ENCODE assay signal across 8 mouse cellular contexts in genomic region chr15:79689662-79690425, GRCm38 (mm10). TPM values are rescaled to one million over a fixed set of nuclear protein-coding genes. Genes with fewer than 3 reads are reported as not detected.
DNase-seq lines count a peak whose midpoint lies in the region; ATAC-seq lines count a peak whose summit lies in the region.

No protein-coding gene starts in this region.

- intact Hi-C loops in heart, postnatal 36 days (cut with DNase I): loop anchor here (5.0 kb wide), 1 partner anchor 202 kb away; the partner anchor contains the start of gene Apobec3

- H3K4me3 ChIP-seq in heart, embryonic 12.5 days: peak overlapping the region; percentile 95
- peak overlapping the region; percentile 87 for H3K4me3 ChIP-seq in forebrain, embryonic 15.5 days
- H3K4me3 ChIP-seq in liver, embryonic 16.5 days (ENCODE audit: low read depth, low read length): peak overlapping the region; percentile 86

- DNase-seq in heart, postnatal 36 days: no peak
- DNase-seq in left cerebral cortex, adult 18-20 months (ENCODE audit: low spot score in 2 of 2): no peak
- no peak for DNase-seq in gastrocnemius, postnatal 25 days
- no peak for DNase-seq in retina, embryonic 14.5 days (ENCODE audit: low spot score)

- no peaks in the 10 kb centered on the region for H3K9me3 ChIP-seq in heart, embryonic 12.5 days (replicated peaks)
- no peaks in the 10 kb centered on the region for H3K9me3 ChIP-seq in forebrain, embryonic 15.5 days
- no peaks in the 10 kb centered on the region for H3K9me3 ChIP-seq in liver, embryonic 16.5 days (replicated peaks; ENCODE audit: control insufficient read depth, low read length)

- H3K36me3 ChIP-seq in heart, embryonic 12.5 days: peaks cover 8% of the 10 kb centered on the region
- 0 out of 2 replicates have a peak, but pooled peaks cover 1% of the 10 kb centered on the region for H3K36me3 ChIP-seq in forebrain, embryonic 15.5 days
- H3K36me3 ChIP-seq in liver, embryonic 16.5 days (ENCODE audit: control insufficient read depth, insufficient read depth): no peaks in the 10 kb centered on the region

- peaks cover 49% of the 10 kb centered on the region for H3K4me1 ChIP-seq in heart, embryonic 12.5 days (replicated peaks)
- H3K4me1 ChIP-seq in forebrain, embryonic 15.5 days: peaks cover 57% of the 10 kb centered on the region
- H3K4me1 ChIP-seq in liver, embryonic 16.5 days (ENCODE audit: control insufficient read depth, low read depth, low read length): peaks cover 65% of the 10 kb centered on the region

- no peak for ATAC-seq in heart, embryonic 12.5 days (ENCODE audit: insufficient number of reproducible peaks, low FRiP score)
- ATAC-seq in CD4-positive, CD25-positive, alpha-beta regulatory T cell, adult 4 months: peak; percentile 4
- no peak for ATAC-seq in forebrain, embryonic 15.5 days (replicated peaks)
- ATAC-seq in liver, embryonic 16.5 days (ENCODE audit: low read depth): no peak

- peak overlapping the region; percentile 99 for H3K4me2 ChIP-seq in heart, embryonic 12.5 days
- peak overlapping the region; percentile 61 for H3K4me2 ChIP-seq in forebrain, embryonic 15.5 days (replicated peaks)
- H3K4me2 ChIP-seq in liver, embryonic 16.5 days (ENCODE audit: low read depth, low read length): peak overlapping the region; percentile 95

- no peak overlapping the region for H3K27ac ChIP-seq in heart, embryonic 12.5 days (ENCODE audit: poor library complexity, severe bottlenecking)
- peak overlapping the region; percentile 66 for H3K27ac ChIP-seq in forebrain, embryonic 15.5 days (replicated peaks)
- H3K27ac ChIP-seq in liver, embryonic 16.5 days (ENCODE audit: low read length): peak overlapping the region; percentile 93

- 16% methylated on average over 24 of the region's 24 CpGs for WGBS in heart, embryonic 12.5 days
- WGBS in forebrain, embryonic 15.5 days: 15% methylated on average over 24 of the region's 24 CpGs
- 12% methylated on average over 24 of the region's 24 CpGs for WGBS in liver, embryonic 16.5 days (ENCODE audit: insufficient replicate concordance)

- peak overlapping the region; percentile 55 for H3K9ac ChIP-seq in heart, embryonic 12.5 days
- 0 out of 2 replicates have a peak overlapping the region, but pooled peaks have one; percentile 18 for H3K9ac ChIP-seq in forebrain, embryonic 15.5 days (replicated peaks)
- peak overlapping the region; percentile 70 for H3K9ac ChIP-seq in liver, embryonic 16.5 days (ENCODE audit: low read depth, low read length)

- no peaks in the 10 kb centered on the region for H3K27me3 ChIP-seq in heart, embryonic 12.5 days (replicated peaks)
- H3K27me3 ChIP-seq in forebrain, embryonic 15.5 days: no peaks in the 10 kb centered on the region
- H3K27me3 ChIP-seq in liver, embryonic 16.5 days (ENCODE audit: control insufficient read depth, insufficient read depth, low read depth, low read length): no peaks in the 10 kb centered on the region

RNA-seq across cellular contexts. Expression of gene Gtpbp1, which starts 0.8 kb away (rescaled TPM):
- 32.8 and 33.6 TPM in 2 replicates for polyA plus RNA-seq in heart, embryonic 12.5 days (2016; fragmentation: Nextera tagmentation; extraction: Ambion mirVana)
- total RNA-seq in heart, postnatal 36 days (2021): 10 to 100 TPM; 27.2 to 28.4 TPM
- polyA plus RNA-seq in CD4-positive, CD25-positive, alpha-beta regulatory T cell, adult 4 months (2017; shearing (Covaris generic)): 10 to 100 TPM; 21.0 to 21.6 TPM
- polyA plus RNA-seq in forebrain, embryonic 15.5 days (2015; fragmentation: Nextera tagmentation; extraction: Ambion mirVana): 53.9 and 58.0 TPM in 2 replicates
- 26.2 and 28.5 TPM in 2 replicates for polyA plus RNA-seq in liver, embryonic 16.5 days (2015; fragmentation: Nextera tagmentation; extraction: Ambion mirVana)
- 10 to 100 TPM; 52.7 to 53.4 TPM for total RNA-seq in left cerebral cortex, adult 18-20 months (2021)
- total RNA-seq in gastrocnemius, postnatal 25 days (2021): 10 to 100 TPM; 20.4 to 21.7 TPM

RNA-seq across cellular contexts. Expression of gene Josd1, which starts 2.1 kb away (rescaled TPM):
- polyA plus RNA-seq in heart, embryonic 12.5 days (2016; fragmentation: Nextera tagmentation; extraction: Ambion mirVana): 29.0 and 29.1 TPM in 2 replicates
- 10 to 100 TPM; 24.2 to 25.0 TPM for total RNA-seq in heart, postnatal 36 days (2021)
- 1 to 10 TPM; 4.2 to 6.8 TPM for polyA plus RNA-seq in CD4-positive, CD25-positive, alpha-beta regulatory T cell, adult 4 months (2017; shearing (Covaris generic))
- 23.3 and 26.8 TPM in 2 replicates for polyA plus RNA-seq in forebrain, embryonic 15.5 days (2015; fragmentation: Nextera tagmentation; extraction: Ambion mirVana)
- polyA plus RNA-seq in liver, embryonic 16.5 days (2015; fragmentation: Nextera tagmentation; extraction: Ambion mirVana): 19.2 and 21.6 TPM in 2 replicates
- total RNA-seq in left cerebral cortex, adult 18-20 months (2021): 10 to 100 TPM; 65.8 to 71.5 TPM
- 10 to 100 TPM; 12.1 to 16.0 TPM for total RNA-seq in gastrocnemius, postnatal 25 days (2021)

RNA-seq across cellular contexts. Expression of gene Tomm22, which starts 19.2 kb away (rescaled TPM):
- 234 and 237 TPM in 2 replicates for polyA plus RNA-seq in heart, embryonic 12.5 days (2016; fragmentation: Nextera tagmentation; extraction: Ambion mirVana)
- 100 to 1,000 TPM; 110 to 120 TPM for total RNA-seq in heart, postnatal 36 days (2021)
- polyA plus RNA-seq in CD4-positive, CD25-positive, alpha-beta regulatory T cell, adult 4 months (2017; shearing (Covaris generic)): 100 to 1,000 TPM; 183 to 185 TPM
- 264 and 266 TPM in 2 replicates for polyA plus RNA-seq in forebrain, embryonic 15.5 days (2015; fragmentation: Nextera tagmentation; extraction: Ambion mirVana)
- polyA plus RNA-seq in liver, embryonic 16.5 days (2015; fragmentation: Nextera tagmentation; extraction: Ambion mirVana): 116 and 125 TPM in 2 replicates
- total RNA-seq in left cerebral cortex, adult 18-20 months (2021): 100 to 1,000 TPM; 102 to 108 TPM
- 10 to 100 TPM; 67.1 to 72.6 TPM for total RNA-seq in gastrocnemius, postnatal 25 days (2021)

RNA-seq across cellular contexts. Expression of gene Cby1, which starts 30.8 kb away (rescaled TPM):
- 40.9 and 42.0 TPM in 2 replicates for polyA plus RNA-seq in heart, embryonic 12.5 days (2016; fragmentation: Nextera tagmentation; extraction: Ambion mirVana)
- total RNA-seq in heart, postnatal 36 days (2021): 10 to 100 TPM; 21.3 to 23.5 TPM
- polyA plus RNA-seq in CD4-positive, CD25-positive, alpha-beta regulatory T cell, adult 4 months (2017; shearing (Covaris generic)): 10 to 100 TPM; 16.1 to 16.3 TPM
- 116 and 124 TPM in 2 replicates for polyA plus RNA-seq in forebrain, embryonic 15.5 days (2015; fragmentation: Nextera tagmentation; extraction: Ambion mirVana)
- polyA plus RNA-seq in liver, embryonic 16.5 days (2015; fragmentation: Nextera tagmentation; extraction: Ambion mirVana): 10.2 and 11.8 TPM in 2 replicates
- total RNA-seq in left cerebral cortex, adult 18-20 months (2021): 10 to 100 TPM; 42.4 to 47.0 TPM
- total RNA-seq in gastrocnemius, postnatal 25 days (2021): 10 to 100 TPM; 14.3 to 15.8 TPM

RNA-seq across cellular contexts. Expression of gene Fam227a, which starts 31.1 kb away (rescaled TPM):
- 0.60 and 0.93 TPM in 2 replicates for polyA plus RNA-seq in heart, embryonic 12.5 days (2016; fragmentation: Nextera tagmentation; extraction: Ambion mirVana)
- total RNA-seq in heart, postnatal 36 days (2021): 1 to 10 TPM in 1 of 2 experiments, under 1 TPM in 1; 0.78 to 1.7 TPM
- under 1 TPM; 0.15 to 0.50 TPM for polyA plus RNA-seq in CD4-positive, CD25-positive, alpha-beta regulatory T cell, adult 4 months (2017; shearing (Covaris generic))
- 4.7 and 5.2 TPM in 2 replicates for polyA plus RNA-seq in forebrain, embryonic 15.5 days (2015; fragmentation: Nextera tagmentation; extraction: Ambion mirVana)
- 0.14 and 0.15 TPM in 2 replicates for polyA plus RNA-seq in liver, embryonic 16.5 days (2015; fragmentation: Nextera tagmentation; extraction: Ambion mirVana)
- total RNA-seq in left cerebral cortex, adult 18-20 months (2021): 10 to 100 TPM in 1 of 2 experiments, 1 to 10 TPM in 1; 9.3 to 10.0 TPM
- total RNA-seq in gastrocnemius, postnatal 25 days (2021): under 1 TPM; 0.41 to 0.48 TPM

Comparison
In these comparisons a context has a peak if more than half of its experiments do, and no peak if none do; other contexts are left out.
1. H3K9ac ChIP-seq: peak in every context shown above with its lines; median percentile 70 in liver, embryonic 16.5 days; 55 in heart, embryonic 12.5 days; 18 in forebrain, embryonic 15.5 days.